Mouse (Mus musculus) large intestine, adult 2 months (tissue): ENCODE measurements around the gene Nle1. TPM values are rescaled to one million over a fixed set of nuclear protein-coding genes. Genes with fewer than 3 reads are reported as not detected.

Experiments
- polyA plus RNA-seq: library from polyadenylated mRNA; depleted of rRNA; stranded (reverse); fragments of >200 nt; gene quantifications from 2 replicates; pipeline ENCODE4 v1.2.3, GENCODE M21; 2012; rRNA removed

The Nle1 gene
- polyA plus RNA-seq, 1 experiment: 27.7 TPM

Other genes with a start within 250 kb of the Nle1 start
- gene Cct6b, start 144.1 kb downstream of the Nle1 start, polyA plus RNA-seq: 0.06 TPM in 1 of 2 replicates, not detected in the other
- 3.8 and 5.2 TPM in 2 replicates for gene Zfp830, start 144.1 kb downstream of the Nle1 start, polyA plus RNA-seq
- 8.3 and 13.8 TPM in 2 replicates for gene Lig3, start 127.3 kb downstream of the Nle1 start, polyA plus RNA-seq
- 9.4 and 11.7 TPM in 2 replicates for gene Rffl, start 37.2 kb downstream of the Nle1 start, polyA plus RNA-seq
- 10.0 and 12.1 TPM in 2 replicates for gene Rad51d, start 17.8 kb downstream of the Nle1 start, polyA plus RNA-seq
- 0.11 and 0.16 TPM in 2 replicates for gene Fndc8, start 16.3 kb downstream of the Nle1 start, polyA plus RNA-seq
- 0.62 and 0.88 TPM in 2 replicates for gene Unc45b, start 2.1 kb upstream of the Nle1 start, polyA plus RNA-seq
- gene Slfn5, start 42.9 kb upstream of the Nle1 start, polyA plus RNA-seq: 1.4 and 2.6 TPM in 2 replicates
- 1.5 and 3.7 TPM in 2 replicates for gene Slfn9, start 83.4 kb upstream of the Nle1 start, polyA plus RNA-seq
- 0.31 and 0.47 TPM in 2 replicates for gene Slfn8, start 112.4 kb upstream of the Nle1 start, polyA plus RNA-seq
- 9.0 and 10.5 TPM in 2 replicates for gene Slfn2, start 156.7 kb upstream of the Nle1 start, polyA plus RNA-seq
- gene Slfn1, start 208.4 kb upstream of the Nle1 start, polyA plus RNA-seq: 0.70 and 1.1 TPM in 2 replicates